Mouse (Mus musculus): Measurements from ENCODE around the gene Ttll11. TPM values are rescaled to one million over a fixed set of nuclear protein-coding genes. Genes with fewer than 3 reads are reported as not detected.

Ttll11 gene
- polyA plus RNA-seq, 1 experiment = 47.6 TPM

DNA sequence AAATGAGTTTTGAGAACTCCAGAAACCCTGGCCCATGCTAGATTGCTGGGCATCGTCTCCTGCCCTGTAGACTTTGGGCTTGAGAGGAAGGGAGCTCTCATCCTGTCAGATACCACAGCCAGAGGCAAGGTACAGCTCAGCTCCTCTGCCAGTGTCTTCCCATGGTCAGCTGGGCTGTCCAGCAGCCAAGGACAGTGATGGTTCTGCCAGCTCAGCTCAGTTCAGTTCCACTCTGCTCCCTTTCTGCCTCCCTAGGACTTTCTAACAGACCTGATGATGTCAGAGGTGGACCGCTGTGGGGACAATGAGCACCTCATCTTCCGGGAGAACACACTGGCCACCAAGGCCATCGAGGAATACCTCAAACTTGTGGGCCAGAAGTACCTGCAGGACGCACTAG lies 267.1 kb downstream of the Ttll11 start:
- no peak for TF ChIP-seq CTCF (IDR thresholded peaks at IDR 0.05; ENCODE audit: control insufficient read depth, insufficient read depth, insufficient replicate concordance, low read depth, low read length)
- TF ChIP-seq POLR2A (IDR thresholded peaks at IDR 0.05; ENCODE audit: control insufficient read depth, low read depth, low read length) = no peak
- Histone ChIP-seq H3K27me3 (ENCODE audit: control insufficient read depth, insufficient read depth, low read length) (no peaks in the 10 kb centered on the region), H3K27ac (ENCODE audit: control insufficient read depth, insufficient read depth, low read depth, low read length) (no peak overlapping the region), H3K4me3 (ENCODE audit: control insufficient read depth, low read depth, low read length) (no peak overlapping the region), H3K4me1 (ENCODE audit: control insufficient read depth, insufficient read depth, low read length) (no peaks in the 10 kb centered on the region), H3K36me3 (ENCODE audit: control insufficient read depth, insufficient read depth, low read length) (no peaks in the 10 kb centered on the region)

DNA sequence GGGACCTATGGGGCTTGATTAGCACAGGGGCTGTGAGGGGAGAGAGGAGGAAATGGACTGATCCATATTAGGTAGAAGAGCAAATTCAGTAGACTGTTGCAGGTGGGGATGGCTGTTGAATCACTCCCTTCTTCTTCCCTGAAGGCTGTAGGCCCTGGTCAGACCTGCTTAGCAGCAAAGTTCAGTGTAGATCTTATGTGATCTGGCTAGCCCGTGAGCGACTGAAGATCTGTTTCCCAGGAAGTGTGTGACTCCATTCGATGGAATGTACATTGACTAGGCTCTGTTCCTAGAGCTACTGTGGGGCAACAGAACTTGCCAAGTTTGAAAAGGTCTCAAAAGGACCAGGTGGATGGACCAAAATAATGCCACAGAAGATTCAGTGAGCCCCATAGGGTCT lies 276.5 kb downstream of the Ttll11 start:
- Histone ChIP-seq H3K4me1 (ENCODE audit: control insufficient read depth, insufficient read depth, low read length) (no peaks in the 10 kb centered on the region), H3K4me3 (ENCODE audit: control insufficient read depth, low read depth, low read length) (no peak overlapping the region), H3K36me3 (ENCODE audit: control insufficient read depth, insufficient read depth, low read length) (no peaks in the 10 kb centered on the region), H3K27me3 (ENCODE audit: control insufficient read depth, insufficient read depth, low read length) (no peaks in the 10 kb centered on the region), H3K27ac (ENCODE audit: control insufficient read depth, insufficient read depth, low read depth, low read length) (no peak overlapping the region)
- no peak for TF ChIP-seq POLR2A (IDR thresholded peaks at IDR 0.05; ENCODE audit: control insufficient read depth, low read depth, low read length)
- TF ChIP-seq CTCF (IDR thresholded peaks at IDR 0.05; ENCODE audit: control insufficient read depth, insufficient read depth, insufficient replicate concordance, low read depth, low read length) = no peak

DNA sequence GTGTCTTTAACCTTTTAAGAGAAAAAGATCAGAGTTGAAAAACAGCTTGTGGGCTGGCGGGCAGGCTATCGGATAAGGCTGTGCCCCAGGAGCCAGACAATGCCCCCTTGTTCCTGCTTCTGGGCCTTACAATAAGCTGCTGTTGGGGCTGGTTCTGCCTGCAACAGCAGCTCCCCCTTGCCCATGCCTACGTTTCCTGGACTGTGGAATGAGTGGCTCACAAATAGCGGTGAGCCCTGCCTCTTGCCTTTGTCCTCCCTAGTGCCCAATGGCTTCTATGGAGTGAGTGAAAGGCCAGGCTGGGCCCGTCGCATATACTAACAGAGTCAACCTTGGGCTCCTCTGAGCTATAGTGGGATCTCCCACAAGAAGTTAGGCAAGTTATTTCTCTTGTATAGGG lies 277.1 kb downstream of the Ttll11 start:
- no peak overlapping the region for H3K27ac ChIP-seq (ENCODE audit: control insufficient read depth, insufficient read depth, low read depth, low read length)

DNA sequence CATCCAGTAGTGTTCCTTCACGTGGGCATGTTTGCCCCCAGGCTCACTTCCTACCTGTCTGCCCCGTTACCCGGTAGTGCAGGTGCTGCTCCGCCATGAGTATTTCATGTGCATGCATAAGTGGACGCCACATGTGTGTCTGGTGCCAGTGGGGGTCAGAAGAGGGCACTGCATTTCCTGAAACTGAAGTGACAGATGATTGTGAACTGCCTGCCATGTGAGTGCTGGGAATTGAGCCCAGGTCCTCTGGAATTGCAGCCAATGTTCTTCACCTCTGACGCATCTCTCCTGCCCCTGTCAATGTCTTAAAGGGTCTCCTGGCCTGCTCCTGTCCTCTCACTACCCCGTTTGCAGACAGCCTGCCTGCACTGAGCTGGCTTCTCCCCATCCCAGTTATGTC lies 277.7 kb downstream of the Ttll11 start:
- H3K4me3 ChIP-seq (ENCODE audit: control insufficient read depth, low read depth, low read length) = no peak overlapping the region
- no peaks in the 10 kb centered on the region for H3K27me3 ChIP-seq (ENCODE audit: control insufficient read depth, insufficient read depth, low read length)
- no peak overlapping the region for H3K27ac ChIP-seq (ENCODE audit: control insufficient read depth, insufficient read depth, low read depth, low read length)
- TF ChIP-seq POLR2A (IDR thresholded peaks at IDR 0.05; ENCODE audit: control insufficient read depth, low read depth, low read length) (no peak), CTCF (IDR thresholded peaks at IDR 0.05; ENCODE audit: control insufficient read depth, insufficient read depth, insufficient replicate concordance, low read depth, low read length) (no peak)
- no peaks in the 10 kb centered on the region for H3K36me3 ChIP-seq (ENCODE audit: control insufficient read depth, insufficient read depth, low read length)
- no peaks in the 10 kb centered on the region for H3K4me1 ChIP-seq (ENCODE audit: control insufficient read depth, insufficient read depth, low read length)

More for the DNA sequence above, 277.1 kb downstream of the Ttll11 start:
- no peaks in the 10 kb centered on the region for H3K36me3 ChIP-seq (ENCODE audit: control insufficient read depth, insufficient read depth, low read length)
- H3K4me1 ChIP-seq (ENCODE audit: control insufficient read depth, insufficient read depth, low read length) = no peaks in the 10 kb centered on the region
- H3K27me3 ChIP-seq (ENCODE audit: control insufficient read depth, insufficient read depth, low read length) = no peaks in the 10 kb centered on the region
- H3K4me3 ChIP-seq (ENCODE audit: control insufficient read depth, low read depth, low read length) = no peak overlapping the region
- TF ChIP-seq POLR2A (IDR thresholded peaks at IDR 0.05; ENCODE audit: control insufficient read depth, low read depth, low read length) (no peak), CTCF (IDR thresholded peaks at IDR 0.05; ENCODE audit: control insufficient read depth, insufficient read depth, insufficient replicate concordance, low read depth, low read length) (no peak)

Other genes starting within 250 kb of the Ttll11 start
- gene Ndufa8, start 69.5 kb upstream of the Ttll11 start, polyA plus RNA-seq (2012; rRNA removed) = 78.4 and 80.8 TPM in 2 replicates
- gene Morn5, start 69.5 kb upstream of the Ttll11 start, polyA plus RNA-seq (2012; rRNA removed) = 492 and 524 TPM in 2 replicates
- gene Lhx6, start 125.5 kb upstream of the Ttll11 start, polyA plus RNA-seq (2012; rRNA removed) = 3.9 and 5.3 TPM in 2 replicates
- 70.8 and 78.5 TPM in 2 replicates for gene Mrrf, start 156.5 kb upstream of the Ttll11 start, polyA plus RNA-seq (2012; rRNA removed)
- gene Rbm18, start 156.9 kb upstream of the Ttll11 start, polyA plus RNA-seq (2012; rRNA removed) = 11.5 and 14.2 TPM in 2 replicates

All from testis, adult 2 months (tissue).